Mouse (Mus musculus) layer of hippocampus, adult 9-11 months (tissue): ENCODE results near the gene Olfr338.
"Not testable (repeated sequence)": the region's sequence is repeated elsewhere in the genome, so short reads cannot be mapped to it uniquely, and the experiment has no call there.

Experiments
- DNase-seq: peaks from one replicate; pipeline ENCODE4 v3.0.0; 2022

Gene Olfr338

GRCm38 (mm10) chr2:36373219-36373618, at the start of gene Olfr338:
TSS of gene Olfr338 (plus strand) at chr2:36373519.
- no peak for DNase-seq

GRCm38 (mm10) chr2:36415174-36415573, 41.9 kb downstream of the Olfr338 start:
- not testable (repeated sequence) for DNase-seq

- not testable (repeated sequence) for DNase-seq
Measured at GRCm38 (mm10) chr2:36415591-36415990, 42.3 kb downstream of the Olfr338 start.

GRCm38 (mm10) chr2:36418647-36419046, 45.3 kb downstream of the Olfr338 start, which contains the start of gene Olfr339:
TSS of gene Olfr339 (plus strand) at chr2:36418947.
- no peak for DNase-seq
